Mouse (Mus musculus): ENCODE measurements around the gene Tnfaip2.

Tnfaip2 gene

DNA sequence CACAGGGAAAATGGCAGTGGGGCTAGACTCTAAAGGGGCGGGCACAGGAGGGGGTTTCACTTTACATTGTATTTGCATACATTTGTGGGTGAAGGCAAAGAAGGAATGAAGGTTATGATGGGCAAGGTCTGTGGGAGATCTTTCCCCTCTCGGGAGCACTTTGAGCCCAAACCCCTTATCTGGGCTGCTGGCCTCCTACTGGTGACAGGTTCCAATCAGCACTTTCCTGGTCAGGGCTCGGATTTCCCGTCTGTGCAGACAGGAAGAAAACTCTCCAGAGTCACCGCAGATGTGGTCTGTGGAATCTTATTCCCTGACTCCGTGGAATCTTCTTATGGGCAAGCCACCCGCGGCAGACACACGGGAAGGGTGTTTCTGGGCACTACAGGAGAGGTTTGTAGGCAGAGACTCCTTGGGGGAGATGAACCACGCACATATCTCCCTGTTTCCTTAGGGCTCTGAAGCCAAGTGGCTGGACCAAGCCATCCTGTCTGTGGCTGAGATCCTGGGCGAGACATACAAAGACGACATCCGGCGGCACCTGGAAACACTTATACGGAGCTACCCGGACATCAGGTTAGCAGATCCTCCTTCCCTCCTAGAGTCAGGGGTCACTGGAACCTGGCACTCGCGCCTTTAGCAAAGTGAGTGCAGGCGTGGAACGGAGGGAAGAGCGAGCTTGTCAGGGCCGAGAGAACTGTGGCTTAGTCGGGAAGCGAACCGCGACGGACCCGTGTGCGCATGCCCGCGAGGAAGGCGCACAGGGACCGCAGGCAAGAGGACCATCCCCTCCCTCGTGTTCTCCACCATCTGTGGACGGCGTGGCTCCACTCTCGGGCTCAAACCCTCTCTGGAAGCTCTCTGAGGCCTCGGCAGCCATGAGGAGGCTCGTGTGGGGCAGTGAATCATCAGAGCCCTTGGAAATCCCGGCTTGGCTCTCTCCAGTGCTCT is 13.0 kb upstream of the Tnfaip2 start:
- DNase-seq: peak; percentile 50

DNA sequence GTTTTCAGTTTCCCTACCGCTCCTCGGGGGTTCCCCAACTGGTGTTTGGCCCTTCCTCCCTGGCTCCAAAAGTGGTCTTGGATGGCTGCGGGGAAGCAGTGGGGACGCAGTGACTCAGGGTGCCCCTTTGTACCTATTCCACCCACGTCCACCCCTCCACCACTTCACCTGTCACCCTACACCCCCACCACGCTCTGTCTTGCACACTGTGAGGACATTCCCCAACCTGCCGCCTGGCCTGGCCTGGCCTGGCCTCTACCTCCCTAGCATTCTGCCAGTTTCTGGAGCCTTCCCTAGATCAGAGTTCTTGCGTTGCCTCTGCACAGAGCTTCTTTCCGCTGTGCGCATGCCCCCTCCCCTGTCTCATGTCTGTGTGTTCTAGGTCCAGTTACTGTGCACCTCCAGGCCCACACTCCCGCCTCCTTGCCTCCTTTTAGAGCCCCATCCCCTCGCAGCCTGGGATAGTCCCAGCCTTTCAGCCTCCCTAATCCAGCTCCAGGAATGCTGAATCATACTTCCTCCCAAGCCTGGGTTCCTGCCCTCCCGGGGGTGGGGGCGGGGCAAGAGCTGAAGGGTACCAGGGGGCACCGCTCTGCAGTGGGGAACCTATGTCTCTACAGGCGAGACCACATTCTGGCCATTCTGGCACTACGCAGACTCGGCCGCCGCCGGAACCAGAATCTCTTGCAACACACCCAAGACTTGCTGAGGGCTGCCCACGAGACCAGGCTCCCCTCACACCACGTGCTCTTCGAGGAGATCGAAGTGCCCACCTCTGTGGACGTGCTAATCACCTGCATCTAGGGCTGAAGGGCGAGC is 12.0 kb upstream of the Tnfaip2 start:
- peak; percentile 54 for DNase-seq

DNA sequence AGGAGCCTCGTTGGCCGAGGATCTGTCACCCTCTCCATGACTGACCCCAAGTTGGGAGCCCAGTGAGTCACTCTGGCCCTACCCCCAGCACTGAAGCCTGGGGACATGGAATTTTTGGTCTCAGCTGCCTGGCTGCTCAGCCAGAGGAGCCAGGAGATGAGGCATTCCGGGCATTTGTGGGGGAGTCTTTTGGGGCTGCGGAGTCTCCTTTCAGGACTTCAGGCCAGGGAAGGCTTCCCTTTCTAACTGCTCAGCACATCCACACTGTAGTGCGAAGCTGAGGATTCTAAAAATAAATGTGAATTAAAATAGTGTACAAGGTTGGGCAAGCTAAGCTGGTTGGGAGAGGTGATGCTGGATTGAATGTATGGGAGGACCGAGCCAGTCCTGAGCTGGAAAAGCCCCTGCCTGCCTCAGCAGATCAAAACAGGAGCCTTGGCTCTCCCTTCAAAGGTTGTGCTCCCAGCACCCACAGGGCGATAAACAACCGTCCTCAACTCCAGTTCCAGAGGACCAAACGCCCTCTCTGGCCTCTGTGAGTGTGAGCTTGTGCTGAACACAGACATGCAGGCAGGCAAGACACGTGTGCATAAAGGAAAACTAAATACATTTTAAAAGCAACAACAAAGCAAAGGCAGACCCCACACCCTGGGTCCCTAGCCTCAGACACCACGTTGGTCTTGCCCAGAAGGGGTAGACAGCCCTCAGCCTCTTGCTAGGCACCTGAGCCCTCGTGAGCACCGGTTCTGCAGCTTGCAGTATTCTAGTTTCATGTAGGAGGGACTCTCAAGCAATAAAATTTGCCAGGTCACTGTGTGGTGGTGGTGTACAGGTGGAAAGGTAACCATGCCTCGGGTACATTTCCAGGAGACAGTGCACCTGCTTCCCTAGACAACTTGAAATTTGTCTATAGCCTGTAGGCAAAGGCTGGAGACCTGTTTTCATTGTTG is 11.1 kb upstream of the Tnfaip2 start:
- peak; percentile 66 for DNase-seq

DNA sequence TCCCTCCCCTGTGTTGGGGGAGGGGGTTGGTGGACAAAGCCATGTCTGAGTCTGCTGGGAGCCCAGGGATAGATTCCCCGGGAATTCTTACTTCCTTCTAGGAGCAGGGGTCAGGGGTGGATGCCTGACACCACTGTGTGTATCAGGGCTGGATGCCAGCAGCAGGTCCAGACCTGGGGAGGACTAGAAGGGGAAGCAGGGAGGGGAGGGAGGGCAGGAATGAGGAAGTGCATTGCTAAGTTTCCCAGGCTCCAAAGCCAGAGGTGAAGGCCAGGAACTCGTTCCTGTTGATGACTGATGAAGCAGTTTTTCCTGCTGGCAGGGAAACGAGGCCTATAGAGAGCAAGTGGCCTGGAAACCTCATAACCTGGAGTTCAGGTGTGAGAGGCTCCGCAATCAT is 10.2 kb upstream of the Tnfaip2 start:
- peak; percentile 70 for DNase-seq

DNA sequence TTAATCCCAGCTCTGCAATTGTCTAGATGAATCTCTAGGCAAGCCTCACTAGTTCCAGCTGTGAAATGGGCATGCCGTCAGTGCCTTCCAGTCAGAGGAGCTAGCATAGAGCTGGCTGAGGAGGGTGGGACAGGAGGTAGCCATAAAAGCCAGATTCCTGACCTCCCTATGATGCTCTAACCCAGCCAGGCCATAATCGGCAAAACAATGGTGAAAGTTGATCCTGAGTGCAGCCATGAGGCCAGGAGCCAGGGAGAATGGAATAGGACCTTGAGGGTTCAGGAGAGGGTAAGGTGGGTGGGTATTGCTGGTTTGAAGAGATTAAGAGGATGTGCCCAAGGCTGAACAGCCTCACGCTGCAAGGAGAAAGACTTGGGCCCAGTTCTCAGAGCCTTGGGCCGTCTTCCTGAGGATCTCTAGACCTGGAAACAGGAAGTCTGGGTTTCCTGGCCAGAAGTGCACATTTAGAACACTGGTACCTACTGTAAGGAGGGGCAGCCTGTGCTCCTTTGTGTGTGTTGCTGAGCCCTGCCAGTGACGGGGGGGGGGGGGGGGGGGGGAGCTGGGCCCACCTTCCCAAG is 9.4 kb upstream of the Tnfaip2 start:
- no peak for DNase-seq

DNA sequence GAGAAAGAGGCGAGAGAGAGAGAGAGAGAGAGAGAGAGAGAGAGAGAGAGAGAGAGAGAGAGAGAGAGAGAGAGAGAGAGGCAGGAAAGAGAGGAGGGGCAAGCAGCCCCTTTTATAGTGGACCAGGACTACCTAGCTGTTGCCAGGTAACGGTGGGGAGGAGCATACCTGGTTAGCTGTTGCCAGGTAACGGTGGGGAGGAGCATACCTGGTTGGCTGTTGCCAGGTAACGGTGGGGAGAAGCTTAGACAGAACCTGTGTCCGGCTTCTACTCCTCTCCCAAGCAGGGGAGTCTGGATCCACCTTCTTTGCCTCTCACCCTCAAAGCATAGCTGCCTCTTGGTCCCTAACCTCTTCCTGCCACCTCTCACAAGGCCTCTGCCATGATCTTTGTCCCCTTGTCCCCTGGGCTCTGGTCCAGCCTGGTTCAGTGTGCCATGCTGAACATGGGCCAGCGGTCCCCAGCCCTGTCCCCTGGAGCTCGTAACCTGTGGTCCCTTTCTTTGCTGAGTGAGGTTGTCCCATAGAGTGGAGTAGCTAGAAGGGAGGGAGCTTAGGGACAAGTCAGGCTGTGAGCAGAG is 8.0 kb upstream of the Tnfaip2 start:
- DNase-seq: peak; percentile 57

DNA sequence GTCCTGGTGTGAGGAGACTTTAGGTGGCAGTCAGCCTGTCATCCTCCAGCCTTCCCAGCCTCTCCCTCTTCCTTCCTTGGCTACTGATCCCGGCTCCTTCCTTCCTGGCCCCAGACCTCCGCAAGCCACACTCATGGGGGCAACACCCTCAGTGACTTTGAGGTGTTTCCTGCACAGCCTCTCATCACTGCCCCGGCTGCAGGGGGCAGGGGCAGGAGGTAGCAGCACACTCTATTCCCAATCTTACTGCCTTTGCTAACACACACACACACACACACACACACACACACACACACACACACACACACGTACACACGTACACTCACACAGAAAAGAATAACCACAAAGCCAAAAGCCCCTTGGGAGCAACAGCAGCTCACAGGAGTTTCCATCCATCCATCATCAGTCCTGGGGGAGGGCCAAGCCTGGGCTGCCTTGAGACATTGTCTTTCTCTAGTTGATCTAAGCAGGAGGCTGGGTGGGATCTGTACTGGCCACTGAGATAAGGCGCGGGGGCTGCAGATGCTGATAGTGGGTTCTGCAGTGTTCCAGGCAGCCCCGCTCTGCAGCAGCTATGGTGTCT is 7.4 kb upstream of the Tnfaip2 start:
- DNase-seq: peak; percentile 70

DNA sequence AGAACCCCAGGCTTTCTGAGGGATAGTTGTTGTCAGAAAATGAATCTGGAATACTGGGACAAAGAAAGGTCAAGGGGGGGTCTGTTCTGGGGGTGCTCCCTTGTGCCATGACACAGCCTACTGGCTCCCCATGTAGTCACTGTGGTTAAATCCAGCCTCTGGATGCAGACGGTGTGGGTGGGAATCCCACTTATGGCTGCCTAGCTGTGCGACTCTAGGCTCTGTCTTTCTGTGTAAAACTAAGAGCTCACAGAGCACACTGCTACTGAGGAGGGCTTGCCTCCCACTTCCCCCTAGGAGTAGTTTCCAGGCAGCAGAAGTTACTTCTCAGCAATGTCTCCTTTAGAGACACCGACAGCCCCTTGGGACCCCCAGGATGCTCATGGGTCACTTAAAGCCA is 6.1 kb upstream of the Tnfaip2 start:
- DNase-seq: no peak

DNA sequence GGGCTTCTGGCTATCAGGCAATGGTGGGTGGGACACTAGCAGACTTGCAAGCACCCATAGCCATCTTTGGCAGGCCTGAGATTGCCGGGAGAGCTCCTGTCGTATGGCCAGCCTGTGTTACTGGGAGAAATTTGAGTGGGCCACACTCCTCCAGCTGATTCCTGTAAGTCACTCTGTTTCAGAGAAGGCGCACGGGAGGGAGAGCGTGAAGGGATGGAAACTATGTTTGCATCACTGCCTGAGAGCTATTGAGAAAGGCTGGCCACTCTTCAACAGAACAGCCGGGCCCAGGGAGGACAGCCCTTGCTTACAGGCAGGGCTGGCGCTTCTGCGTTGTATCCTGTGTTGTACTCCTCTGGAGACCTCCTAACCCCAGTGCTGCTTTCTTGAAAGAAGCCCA is 5.6 kb upstream of the Tnfaip2 start:
- no peak for DNase-seq

DNA sequence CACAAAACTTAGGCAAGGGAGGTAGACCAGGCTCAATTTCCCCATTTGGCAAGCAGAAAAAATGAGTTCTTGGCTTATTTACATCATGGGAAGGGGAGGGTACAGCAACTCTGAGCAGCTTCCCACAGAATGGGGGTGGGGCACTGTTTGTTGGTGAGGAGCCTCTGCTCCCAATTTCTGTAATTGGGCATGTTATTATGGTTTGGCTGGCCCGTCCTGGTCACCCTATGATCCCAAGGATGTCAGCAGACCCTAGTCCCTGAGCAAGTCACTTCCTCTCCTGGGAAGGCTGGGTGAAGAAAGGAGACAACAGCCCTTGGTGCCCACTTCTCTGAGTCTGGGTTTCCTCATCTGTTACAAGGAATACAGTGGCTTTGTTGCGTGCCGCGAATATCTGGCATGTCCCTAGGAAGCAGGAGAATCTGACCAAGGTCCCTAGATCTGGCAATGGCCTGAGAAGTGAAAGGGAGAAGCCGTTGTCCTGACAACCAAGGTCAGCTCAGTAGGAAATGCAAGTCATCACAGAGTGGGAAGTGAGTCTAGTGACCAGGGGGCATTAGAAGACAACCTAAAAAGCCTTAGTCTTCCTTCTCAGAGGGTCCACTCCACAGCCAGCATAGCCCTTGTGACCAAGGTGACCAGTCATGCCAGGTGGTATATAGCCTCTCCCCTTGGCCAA is 4.9 kb upstream of the Tnfaip2 start:
- peak; percentile 29 for DNase-seq

DNA sequence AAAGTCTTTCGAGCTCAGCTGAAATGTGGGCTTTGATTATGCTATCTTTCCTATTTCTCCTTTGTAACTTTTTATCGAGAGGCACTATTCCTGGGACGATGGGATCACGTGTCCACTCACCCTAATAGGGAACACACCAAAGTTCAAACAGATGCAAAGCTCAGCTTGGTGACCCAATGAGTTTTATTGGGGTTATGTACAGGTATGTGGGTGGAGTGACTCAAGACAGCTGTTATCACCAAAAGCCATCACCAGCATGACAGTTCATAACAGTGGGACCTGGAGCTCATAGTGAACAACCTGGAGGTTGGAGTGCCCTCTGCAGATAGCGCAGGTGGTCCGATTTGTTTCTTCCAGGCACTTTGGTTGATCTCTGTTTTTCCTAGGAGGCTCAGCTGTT is 3.4 kb upstream of the Tnfaip2 start:
- DNase-seq: no peak

DNA sequence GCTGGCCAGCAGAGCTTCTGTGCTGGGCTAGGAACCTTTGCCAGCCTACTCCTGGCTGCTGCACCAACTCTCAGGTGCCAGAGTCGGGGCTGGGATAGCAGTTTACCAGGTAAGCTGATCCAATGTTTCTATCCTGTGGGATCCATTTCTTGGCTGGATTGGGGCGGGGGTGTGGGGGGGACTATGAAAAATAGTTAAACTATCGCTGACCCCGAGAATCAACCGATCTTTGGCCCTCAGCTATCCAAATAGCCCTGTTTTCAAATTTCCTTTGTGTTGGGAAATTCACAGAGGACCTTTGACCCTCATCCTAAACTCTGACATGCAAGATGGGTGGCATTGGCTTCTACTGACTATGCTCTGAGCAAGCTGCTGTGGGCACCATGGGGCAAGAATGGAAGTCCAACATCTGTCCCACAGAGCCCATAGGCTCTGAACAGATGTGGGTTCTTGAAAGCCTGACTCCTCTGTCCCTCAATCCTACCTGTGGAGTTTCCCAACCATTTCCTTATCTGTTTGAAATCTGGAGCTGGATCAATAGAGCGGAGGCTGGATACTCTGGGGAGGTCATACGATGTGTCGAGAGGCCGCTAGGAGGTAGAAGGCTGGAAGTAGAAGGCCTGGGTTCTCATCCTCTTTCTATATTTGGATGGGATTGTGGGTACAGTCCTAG is 1.4 kb upstream of the Tnfaip2 start:
- no peak for DNase-seq

DNA sequence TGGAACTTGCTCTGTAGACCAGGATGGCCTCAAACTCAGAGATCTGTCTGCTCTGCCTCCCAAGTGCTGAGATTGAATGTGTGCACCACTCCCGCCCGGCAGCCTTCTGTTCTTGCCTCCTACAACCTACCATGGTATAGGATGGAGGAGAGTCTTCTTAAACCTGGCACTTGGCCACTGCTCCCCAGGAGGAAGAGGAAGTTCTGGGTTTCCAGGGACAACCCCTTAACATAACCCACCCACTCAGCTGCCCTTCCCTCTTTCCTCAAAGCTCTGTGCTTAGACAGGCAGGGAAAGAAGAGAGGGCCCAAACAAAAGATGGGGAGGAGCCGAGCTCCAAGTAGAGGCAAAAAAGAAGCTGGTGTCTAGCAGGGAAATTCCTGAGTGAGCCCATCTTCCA is 746 bp upstream of the Tnfaip2 start:
- DNase-seq: no peak

DNA sequence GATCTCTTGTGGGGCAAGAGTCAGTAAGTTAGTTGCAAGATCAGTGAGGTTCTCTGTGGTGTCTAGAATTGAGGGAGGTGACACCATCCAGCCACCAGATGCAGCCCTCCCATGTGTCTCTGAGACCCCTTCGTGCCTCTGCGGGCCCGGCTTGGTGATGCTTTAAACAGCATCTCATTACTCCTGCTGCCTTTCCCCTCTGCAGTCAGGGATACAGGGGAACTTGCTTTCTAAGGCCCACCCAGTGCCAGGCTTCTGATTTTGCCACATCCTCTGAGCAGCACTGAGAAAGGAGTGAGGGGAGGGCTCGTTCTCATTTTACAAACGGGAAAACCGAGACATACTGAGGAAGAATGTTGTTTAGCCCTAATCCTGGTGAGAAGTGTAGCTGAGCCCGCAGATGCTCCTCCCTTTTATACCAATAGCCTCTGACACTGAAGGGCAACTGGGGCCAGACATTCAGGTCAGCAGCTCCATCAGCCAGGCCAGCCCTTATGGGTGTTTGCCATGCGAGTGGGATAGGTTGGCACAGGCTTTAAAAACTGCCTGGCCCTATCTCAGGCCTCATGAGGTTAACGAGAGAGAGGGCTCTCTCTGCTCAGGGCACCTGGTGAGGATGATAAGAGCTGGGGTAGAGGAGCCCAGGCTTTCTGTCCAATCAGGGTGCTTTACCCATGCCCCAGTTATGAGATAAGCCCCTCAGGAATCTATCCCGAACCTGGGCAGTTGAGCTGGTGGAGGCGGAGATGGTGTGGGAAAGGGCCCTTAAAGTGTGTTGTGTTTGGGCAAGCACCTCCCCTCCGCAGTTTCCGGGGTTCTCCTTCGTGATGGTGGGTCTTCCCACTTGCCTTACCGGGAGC is 972 bp downstream of the Tnfaip2 start:
- no peak for DNase-seq

DNA sequence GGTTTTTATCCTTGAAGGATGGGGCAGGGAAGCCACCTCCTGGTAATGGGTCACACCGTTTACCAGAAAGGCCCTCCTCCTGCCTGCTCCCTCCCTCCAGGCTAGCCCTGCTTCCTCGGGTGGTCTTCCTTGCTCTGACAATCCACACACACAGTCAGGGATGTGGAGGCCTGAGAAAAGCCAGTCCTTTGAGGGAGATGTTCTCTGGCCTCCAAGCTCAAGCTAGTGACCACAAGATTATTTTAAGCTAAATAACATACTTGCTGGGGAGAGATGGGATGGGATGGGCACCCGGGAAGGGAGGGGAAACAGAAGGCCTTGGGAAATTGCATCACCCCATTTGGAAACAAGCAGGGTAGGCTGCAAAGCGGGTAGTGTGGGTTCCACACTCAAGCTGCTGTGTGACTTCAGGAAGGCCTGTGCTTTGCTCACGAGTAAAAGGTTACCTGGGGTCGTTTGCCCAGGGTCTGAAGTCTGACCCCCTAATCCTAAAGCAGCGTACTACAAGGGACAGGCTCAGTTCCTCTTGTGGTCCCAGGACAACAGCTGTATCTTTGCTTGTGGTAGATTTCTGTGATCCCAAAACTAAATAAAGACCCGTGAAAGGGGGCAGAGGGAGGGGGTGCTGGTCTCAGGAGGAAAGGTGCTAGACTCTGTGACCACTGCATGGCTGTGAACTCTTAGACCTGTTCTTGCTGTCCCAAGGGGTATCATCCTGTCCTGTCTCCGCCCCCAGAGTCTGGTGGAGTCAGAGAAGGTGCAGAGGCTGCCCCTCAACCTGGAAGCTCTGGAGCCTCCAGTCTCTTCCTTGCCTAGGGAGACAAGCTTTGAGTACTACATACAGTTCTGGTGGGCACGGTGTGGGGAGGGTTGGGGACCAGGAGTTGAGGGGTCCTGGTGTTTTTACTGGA is 1.9 kb downstream of the Tnfaip2 start:
- DNase-seq: no peak

DNA sequence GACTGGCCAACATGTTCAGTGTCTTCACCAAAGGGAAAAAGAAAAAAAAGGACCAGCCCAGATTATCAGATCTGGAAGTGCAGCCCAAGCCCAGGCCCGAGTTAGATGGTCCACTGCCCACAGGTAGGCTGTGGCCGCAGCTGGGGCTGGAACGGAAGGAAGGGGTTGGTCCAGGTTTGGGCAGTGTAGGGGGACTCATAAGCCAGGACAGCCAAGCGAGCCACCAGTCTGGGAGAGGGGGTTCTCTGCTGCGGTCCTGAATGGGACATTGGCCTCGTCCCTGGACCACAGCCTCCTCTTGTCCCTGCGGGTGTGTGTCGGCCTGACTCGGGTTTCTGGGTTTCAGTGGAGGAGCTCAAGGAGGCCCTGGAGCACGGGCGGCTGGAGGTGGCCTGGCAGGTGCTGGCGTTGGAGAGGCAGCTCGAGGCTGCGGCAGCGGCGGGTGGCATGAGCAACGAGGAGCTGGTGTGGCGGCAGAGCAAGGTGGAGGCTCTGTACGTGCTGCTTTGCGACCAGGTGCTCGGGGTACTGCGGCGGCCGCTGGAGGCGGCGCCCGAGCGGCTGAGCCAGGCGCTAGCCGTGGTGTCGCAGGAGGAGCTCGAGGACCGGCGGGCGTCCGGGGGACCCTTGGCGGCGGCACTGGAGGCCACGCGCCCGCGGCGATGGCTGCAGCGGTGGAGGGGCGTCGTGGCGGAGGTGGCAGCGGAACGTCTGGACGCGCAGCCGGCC is 3.1 kb downstream of the Tnfaip2 start:
- no peak for DNase-seq

DNA sequence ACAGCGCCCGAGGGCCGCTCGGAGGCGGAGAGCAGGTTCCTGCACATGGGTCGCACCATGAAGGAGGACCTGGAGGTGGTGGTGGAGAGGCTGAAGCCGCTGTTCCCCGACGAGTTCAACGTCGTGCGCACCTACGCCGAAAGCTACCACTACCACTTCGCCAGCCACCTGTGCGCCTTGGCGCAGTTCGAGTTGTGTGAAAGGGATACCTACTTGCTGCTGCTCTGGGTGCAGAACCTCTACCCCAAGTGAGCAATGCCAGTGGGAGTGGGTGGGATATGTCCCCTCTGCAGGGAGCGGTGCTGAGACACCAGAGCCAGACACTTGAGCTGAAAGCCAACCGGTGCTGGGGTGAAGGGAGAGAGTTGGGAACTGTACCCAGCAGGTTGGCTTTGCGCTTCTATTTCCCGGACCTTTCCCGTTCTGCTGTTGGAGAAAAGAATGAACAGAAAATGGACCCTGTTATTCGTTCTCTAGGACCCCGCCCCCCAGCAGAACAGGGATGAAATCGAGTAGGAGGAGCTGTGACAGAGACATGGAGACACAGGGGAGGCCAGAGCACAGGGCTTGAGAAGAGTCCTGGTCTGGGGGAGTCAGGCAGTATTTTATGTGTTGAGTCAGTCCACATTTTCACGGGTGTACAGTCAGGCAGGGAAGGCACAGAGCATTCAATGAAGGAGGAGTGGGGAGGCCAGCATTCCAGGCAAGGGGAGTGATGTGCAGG is 3.8 kb downstream of the Tnfaip2 start:
- no peak for DNase-seq
